Mouse (Mus musculus): ENCODE data around the gene Gatad2a.

The Gatad2a gene

GRCm38 (mm10) chr8:69897857-69898256 lies 98.3 kb downstream of the Gatad2a start:
- peak in 1 of 2 experiments; percentile 13 for DNase-seq

GRCm38 (mm10) chr8:69895772-69896451 lies 100.3 kb downstream of the Gatad2a start:
- peak in 1 of 2 experiments; percentile 12 for DNase-seq

GRCm38 (mm10) chr8:69894836-69895332 lies 101.3 kb downstream of the Gatad2a start:
- peak in 1 of 2 experiments; percentile 21 for DNase-seq

GRCm38 (mm10) chr8:69893863-69894262 lies 102.3 kb downstream of the Gatad2a start:
- peak; percentile 66 to 75 for DNase-seq

GRCm38 (mm10) chr8:69890813-69891241 lies 105.4 kb downstream of the Gatad2a start:
- DNase-seq: peak; percentile 44 to 60

GRCm38 (mm10) chr8:69888902-69889301 lies 107.3 kb downstream of the Gatad2a start:
- DNase-seq: no peak

- DNase-seq: peak in 1 of 2 experiments; percentile 20
These were observed 107.8 kb downstream of the Gatad2a start for GRCm38 (mm10) chr8:69888244-69888866.

GRCm38 (mm10) chr8:69887289-69888243 lies 108.6 kb downstream of the Gatad2a start, which contains the start of gene Cilp2:
TSS of gene Cilp2 (minus strand) at chr8:69887687.
- peak; percentile 33 to 48 for DNase-seq

GRCm38 (mm10) chr8:69884141-69884540 lies 112.0 kb downstream of the Gatad2a start:
- DNase-seq: no peak

GRCm38 (mm10) chr8:69882833-69883600 lies 113.2 kb downstream of the Gatad2a start:
- no peak for DNase-seq

GRCm38 (mm10) chr8:69882021-69882756 lies 114.0 kb downstream of the Gatad2a start:
- peak; percentile 75 to 90 for DNase-seq

GRCm38 (mm10) chr8:69881261-69881865 lies 114.8 kb downstream of the Gatad2a start:
- DNase-seq: no peak

GRCm38 (mm10) chr8:69880841-69881240 lies 115.3 kb downstream of the Gatad2a start:
- DNase-seq: no peak

GRCm38 (mm10) chr8:69879678-69880077 lies 116.5 kb downstream of the Gatad2a start:
- no peak for DNase-seq

GRCm38 (mm10) chr8:69877992-69878391 lies 118.2 kb downstream of the Gatad2a start:
- DNase-seq: no peak

GRCm38 (mm10) chr8:69877396-69877795 lies 118.8 kb downstream of the Gatad2a start:
- no peak for DNase-seq

- no peak for DNase-seq
These were observed 119.2 kb downstream of the Gatad2a start for GRCm38 (mm10) chr8:69876967-69877366.

GRCm38 (mm10) chr8:69876097-69876496 lies 120.1 kb downstream of the Gatad2a start:
- DNase-seq: no peak

GRCm38 (mm10) chr8:69874654-69875053 lies 121.5 kb downstream of the Gatad2a start:
- no peak for DNase-seq

- DNase-seq: peak in 1 of 2 experiments; percentile 71
These were observed 122.0 kb downstream of the Gatad2a start for GRCm38 (mm10) chr8:69874155-69874554.

- peak in 1 of 2 experiments; percentile 18 for DNase-seq
These were observed 125.3 kb downstream of the Gatad2a start for GRCm38 (mm10) chr8:69870907-69871306.

All from lung, postnatal 4 days (tissue).